Mouse (Mus musculus) cerebral cortex, adult 2 months (tissue): ENCODE data around the gene Vps11.

Experiments used
- WGBS: fragments of 180-500 bp; shearing (Covaris S2); methylation state at CpG from one replicate; pipeline ENCODE4 v1.1.7; 2018; 5-methylcytosine and 5-hydroxymethylcytosine counted together

Vps11 gene

DNA sequence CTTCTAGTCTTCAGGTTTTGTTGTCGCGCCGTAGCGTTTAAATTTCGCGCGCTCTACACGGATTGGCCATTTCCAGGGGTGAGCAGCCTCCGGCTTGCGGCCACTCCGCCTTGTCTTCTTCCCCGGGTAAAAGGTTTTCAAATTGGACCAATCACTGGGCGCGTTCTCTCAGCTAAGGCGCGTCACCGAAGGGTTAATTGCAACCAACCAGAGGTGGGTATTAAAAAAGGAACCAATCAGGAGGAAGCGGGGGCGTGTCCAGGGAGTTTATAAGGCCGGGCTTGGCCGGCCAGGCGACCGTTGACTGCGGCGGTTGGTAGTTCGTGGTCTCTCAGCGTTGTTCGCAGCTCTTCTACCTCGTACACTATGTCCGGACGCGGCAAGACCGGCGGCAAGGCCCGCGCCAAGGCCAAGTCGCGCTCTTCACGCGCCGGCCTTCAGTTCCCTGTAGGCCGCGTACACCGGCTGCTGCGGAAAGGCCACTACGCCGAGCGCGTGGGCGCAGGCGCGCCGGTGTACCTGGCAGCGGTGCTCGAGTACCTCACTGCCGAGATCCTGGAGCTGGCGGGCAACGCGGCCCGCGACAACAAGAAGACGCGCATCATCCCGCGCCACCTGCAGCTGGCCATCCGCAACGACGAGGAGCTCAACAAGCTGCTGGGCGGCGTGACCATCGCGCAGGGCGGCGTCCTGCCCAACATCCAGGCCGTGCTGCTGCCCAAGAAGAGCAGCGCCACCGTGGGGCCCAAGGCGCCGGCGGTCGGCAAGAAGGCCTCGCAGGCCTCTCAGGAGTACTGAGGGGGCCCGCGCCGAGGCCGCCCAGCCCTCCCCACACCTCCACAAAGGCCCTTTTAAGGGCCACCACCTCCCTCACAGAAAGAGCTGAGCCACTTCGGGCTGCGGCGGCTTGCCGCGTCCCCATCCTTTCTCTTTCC lies 26.8 kb downstream of the Vps11 start, which contains the start of gene H2afx:
Gene H2afx (plus strand): TSS at position 299 of the 935 bp plus-strand sequence.
- WGBS = under 1% methylated on average over 88 of the region's 91 CpGs

DNA sequence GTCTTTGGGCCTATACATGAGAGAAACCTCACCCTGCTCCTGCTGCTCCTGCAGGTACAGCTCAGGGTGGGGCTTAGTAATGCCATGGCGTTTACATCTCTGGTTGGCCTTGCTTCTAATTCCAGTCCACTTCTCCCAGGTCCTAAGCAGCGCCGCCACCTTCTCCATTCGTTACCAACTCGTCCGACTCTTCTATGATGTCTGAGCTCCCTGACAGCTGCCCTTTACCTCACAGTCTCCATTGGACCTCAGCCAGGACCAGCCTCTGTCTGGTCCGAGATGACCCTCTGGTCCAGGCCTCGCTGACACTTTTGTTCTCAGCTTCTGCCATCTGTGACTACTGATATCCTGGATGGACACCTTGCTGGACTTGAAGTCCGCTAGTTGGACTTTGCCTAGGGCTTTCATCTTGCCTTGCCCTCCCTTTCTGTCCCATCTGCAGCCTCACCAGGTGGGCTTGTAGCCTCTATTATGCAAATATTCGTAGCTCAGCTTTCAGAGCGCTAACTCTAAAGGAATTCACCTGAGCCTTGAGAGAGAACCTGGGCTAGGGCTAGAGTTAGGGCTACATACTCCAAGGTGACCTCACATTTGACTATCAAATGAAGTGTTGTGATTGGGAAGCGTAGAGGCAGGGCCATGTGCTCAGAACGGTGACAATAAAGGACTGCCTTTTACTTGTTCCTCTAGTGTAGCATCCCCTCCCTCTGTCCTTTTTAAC lies 28.4 kb downstream of the Vps11 start:
- WGBS = 93% methylated on average over 13 of the region's 13 CpGs

DNA sequence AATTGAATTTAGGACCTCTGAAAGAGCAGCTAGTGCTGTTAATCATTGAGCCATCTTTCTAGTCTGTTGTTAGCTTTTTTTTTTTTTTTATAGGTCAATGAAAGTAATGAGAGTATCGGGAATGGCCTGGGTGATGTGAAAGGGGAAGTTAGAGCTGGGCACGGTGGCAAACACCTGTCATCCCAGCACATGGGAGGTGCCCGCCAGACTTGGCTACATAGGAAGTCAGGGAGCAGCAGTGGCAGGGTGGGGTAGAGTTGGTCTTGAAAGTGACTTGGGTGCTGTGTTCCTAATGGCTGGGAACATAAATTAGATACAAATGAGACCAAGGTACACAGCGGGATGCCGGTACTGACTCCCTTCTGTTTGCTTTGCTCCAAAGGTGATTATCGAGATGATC lies 30.7 kb downstream of the Vps11 start:
- 92% methylated on average over 6 of the region's 6 CpGs for WGBS

DNA sequence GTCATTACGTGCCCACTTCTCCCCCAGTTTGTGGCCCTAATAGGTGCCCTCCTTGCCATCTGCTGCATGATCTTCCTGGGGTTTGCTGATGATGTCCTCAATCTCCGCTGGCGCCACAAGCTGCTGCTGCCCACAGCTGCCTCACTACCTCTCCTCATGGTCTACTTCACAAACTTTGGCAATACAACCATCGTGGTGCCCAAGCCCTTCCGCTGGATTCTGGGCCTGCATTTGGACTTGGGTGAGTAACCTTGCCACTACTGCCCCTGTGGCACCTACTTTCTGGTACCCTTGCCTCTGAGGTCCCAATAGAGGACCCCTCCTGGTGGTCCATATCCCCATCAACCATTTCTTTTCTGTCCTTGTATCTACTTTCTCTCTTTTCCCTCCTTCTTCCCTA lies 33.5 kb downstream of the Vps11 start:
- 80% methylated on average over 5 of the region's 5 CpGs for WGBS

DNA sequence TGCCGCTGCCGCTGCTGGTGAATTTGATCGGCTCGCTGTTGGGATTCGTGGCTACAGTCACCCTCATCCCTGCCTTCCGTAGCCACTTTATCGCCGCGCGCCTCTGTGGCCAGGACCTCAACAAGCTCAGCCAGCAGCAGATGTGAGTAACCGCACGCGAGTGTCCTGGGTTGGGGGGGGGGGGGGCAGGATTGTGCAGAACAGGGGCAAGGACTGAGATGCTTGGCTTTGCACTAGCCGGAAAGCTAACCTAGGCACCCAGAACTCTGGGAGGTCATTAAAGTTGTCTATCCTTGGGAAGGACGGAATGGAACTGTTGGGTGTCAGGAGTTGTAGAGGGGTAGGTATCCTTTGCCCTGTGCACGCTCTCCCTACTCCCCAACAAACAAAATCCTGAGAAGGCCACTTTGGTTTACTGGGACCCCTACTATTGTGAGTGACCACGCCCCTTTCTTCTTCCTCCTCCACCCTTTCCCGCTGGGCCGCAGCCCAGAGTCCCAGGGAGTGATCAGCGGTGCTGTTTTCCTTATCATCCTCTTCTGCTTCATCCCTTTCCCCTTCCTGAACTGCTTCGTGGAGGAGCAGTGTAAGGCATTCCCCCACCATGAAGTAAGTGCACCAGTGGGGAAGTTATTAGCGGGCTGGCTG lies 34.3 kb downstream of the Vps11 start:
- WGBS = under 1% methylated on average over 22 of the region's 22 CpGs

DNA sequence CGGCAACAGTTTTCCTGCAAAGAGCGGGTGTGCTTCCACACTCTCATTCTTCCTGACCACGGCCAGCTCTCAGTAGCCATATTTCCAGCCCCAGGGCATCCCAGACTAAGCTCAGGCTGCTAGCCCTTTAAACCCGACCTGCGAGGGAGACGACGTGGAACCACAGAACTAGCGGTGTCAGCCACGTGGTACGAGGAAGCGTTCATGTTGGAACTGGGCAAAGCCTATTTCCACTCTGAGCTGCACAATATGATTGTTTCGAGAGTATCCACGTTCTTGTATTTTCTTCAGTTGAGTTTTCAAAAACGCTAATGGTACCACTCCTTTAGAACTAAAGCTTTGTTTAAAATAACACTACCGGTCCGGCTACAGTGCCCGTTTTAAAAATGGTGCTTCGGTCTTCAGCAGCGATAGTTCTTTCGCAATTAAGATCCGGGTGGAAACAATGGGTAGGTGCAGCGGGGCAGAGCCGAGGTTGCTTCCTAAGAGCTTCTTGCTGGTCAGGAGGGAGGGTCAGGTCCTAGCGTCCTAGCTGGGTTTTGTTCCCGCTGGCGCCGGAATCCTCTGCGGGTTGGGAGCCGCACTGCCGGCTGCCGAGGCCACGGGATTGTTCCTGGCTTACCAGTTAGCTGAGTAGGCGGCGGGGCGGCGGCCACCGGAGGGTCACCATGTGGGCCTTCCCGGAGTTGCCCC lies 35.0 kb downstream of the Vps11 start:
- WGBS = under 1% methylated on average over 38 of the region's 38 CpGs

DNA sequence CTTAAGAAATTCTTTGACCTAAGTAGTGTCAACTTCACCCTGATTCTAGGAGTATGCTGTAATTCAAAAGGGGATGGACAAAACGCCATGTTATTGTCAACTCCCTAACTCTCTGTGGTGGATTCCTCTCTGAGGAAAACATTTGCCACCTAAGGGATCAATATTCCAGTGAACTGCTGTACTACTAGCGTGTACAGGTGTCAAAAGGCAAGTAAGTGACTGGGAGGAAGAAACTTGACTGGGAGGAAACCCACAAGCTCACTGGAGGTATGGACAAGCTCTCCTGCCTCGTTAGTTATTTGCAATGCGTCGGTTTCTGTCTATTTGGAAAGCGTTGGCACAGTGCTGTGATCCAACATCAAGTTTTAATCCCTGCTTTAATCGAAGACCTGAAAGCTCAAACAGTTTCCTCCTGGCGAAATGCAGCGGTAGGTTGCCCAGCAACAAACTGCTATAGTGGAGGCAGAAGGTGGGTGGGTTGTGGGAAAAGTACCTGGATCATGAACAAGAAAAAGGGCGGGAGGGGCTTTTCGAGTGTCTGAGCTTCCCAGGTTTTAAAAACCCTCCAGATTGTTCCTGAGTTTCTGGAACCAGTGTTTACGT lies 35.6 kb downstream of the Vps11 start, which contains the start of gene Dpagt1:
Gene Dpagt1 (plus strand): TSS at position 252 of the 603 bp plus-strand sequence.
- under 1% methylated on average over 12 of the region's 12 CpGs for WGBS

DNA sequence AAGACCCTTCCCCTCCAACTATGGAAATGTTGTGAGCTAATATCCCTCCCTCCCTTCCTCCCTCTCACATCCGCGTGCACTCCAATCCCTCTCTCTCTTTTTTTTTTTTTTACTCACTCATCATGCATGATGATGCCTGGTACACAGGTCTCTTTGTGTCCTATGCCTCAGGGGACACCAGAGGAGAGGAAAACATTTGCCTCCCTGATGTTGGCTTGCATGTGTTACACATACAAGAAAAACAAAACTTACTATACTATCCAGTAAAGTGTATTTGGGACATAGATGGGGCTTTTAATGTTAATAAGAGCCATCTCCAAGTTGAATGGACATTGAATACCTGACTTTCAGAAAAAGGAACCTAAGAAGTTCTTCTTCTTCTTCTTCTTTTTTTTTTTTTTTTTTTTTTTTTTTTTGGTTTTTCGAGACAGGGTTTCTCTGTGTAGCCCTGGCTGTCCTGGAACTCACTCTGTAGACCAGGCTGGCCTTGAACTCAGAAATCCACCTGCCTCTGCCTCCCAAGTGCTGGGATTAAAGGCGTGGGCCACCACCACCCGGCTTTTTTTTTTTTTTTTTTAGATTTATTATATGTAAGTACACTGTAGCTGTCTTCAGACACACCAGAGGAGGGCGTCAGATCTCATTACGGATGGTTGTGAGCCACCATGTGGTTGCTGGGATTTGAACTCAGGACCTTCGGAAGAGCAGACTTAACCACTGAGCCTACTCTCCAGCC lies 36.3 kb downstream of the Vps11 start:
- WGBS = 54% methylated on average over 7 of the region's 8 CpGs

DNA sequence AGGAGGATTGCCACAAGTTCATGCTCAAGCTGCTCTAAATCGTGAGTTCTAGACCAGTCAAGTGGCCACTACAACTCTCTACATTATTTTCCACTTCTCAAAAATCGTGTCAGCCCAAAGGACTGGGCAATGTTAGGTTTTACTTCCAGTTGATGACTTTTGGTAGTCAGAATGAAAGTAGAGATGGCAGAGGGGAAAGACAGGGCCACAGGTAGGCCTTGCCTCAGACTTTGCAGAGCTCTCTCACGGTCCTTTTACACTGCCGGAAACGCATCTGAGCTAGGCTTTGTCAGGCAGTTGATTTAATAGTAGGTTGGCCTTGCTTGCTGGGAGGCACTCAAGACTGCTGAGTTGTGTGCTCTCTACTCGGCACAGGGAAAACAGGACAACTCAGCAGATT lies 37.3 kb downstream of the Vps11 start:
- WGBS = 84% methylated on average over 6 of the region's 6 CpGs

DNA sequence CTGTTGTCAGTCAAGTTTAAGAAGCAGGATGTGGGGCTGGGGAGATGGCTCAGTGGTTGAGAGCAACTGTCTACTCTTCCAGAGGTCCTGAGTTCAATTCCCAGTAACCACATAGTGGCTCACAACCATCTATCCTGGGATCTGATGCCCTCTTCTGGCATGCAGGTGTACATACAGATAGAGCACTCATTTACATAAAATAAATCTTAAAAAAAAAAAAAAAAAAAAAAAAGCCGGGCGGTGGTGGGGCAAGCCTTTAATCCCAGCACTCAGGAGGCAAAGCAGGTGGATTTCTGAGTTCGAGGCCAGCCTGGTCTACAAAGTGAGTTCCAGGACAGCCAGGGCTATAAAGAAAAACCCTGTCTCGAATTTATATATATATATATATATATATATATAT lies 37.8 kb downstream of the Vps11 start:
- 69% methylated on average over 4 of the region's 4 CpGs for WGBS

DNA sequence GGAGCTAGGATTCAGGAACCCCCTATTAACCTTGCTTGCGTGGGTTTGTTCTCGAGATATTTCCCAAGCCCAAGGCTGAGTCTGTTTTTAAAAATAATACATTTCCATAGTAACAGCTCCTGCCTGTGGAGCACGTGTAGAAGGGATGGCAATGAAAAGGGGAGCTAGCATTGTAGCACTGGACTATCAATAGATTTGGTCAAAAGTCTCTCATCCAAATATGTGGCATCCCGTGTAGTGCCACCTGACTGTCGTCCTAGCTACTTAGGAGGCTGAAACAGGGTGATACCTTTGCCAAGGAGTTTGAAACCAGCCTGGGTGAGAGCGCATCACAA lies 40.7 kb downstream of the Vps11 start:
- 4% methylated on average over 6 of the region's 6 CpGs for WGBS

DNA sequence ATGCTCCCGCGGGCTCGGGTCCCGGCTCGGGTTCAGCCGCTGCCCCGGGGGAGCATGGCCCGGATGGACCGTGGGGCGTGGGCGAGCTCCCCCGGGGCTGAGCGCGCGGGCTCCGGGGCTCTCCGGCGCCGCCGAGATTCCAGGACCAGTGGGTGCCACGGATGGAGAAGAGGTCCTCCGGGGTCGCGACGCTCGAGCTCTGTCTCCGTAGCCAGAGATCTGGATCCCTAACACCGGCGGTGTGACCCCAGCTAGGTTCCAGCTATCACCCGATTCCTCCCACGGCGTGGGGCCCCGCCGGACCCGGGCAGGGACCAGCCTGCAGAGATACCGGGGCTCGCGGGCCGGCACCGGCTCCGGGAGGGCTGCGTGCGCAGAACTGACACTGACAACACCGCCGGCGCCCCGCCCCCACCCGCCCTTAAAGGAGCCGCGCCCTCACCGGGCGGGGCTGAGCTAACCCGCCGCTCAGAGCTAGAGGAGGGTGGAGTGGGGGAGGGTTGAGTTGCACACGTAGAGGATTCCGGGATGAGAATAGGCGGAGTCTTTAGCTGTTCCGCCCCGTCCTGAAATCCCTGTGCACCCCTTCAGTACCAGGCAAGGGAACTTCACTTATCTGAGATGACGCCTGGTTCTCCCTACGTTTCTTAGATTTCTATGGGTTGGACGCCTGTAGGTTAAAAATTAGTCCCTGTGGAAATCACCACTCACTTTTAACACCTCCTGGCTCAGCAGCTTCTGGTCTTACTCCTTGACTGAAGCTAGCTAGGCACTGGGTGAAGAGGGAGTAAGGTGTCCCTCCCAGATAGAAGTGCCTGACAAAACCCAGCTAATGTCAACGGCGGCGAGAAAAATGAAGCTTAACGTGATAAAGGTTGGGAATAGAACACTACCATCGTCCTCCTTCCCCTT lies 41.3 kb downstream of the Vps11 start, which contains the start of gene C2cd2l:
Gene C2cd2l (minus strand): TSS at position 399 of the 912 bp plus-strand sequence.
- WGBS = under 1% methylated on average over 67 of the region's 67 CpGs

DNA sequence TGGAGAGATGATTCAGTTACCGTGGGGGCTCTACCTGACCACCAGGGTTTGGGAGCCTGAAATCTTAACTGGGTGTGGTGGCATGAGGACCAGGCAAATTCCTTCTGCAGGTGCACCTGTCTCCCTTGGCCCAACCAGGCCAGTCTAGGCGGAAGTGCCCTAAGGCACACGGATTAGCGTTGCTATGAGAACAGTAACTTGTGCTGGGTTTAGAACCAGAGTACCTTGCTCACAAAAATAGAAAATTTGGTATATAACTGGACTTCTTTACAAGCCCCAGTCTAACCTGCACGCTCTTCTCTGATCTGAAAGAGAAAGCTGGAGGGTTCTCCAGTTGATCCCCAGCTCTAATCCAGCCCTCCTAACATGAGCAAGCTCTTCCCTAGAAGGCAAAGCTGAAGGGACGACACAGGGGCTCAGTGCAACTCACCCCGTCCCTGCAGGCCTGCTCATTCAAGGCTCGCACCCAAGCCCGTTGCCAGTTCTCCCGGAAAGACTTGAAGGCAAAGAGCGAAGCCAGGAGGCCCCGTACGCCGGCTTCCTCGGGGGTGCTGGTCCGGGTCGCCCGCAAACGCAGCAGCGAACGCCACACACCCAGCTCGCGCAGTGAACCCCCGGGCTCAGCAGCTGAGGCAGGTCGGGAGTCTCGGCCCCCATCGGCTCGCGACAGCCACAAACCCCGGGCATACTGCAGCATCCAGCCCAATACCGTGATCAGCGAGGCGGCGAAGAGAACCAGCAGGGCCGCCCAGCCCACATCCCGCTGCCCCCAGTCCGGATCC lies 42.2 kb downstream of the Vps11 start:
- WGBS = 2% methylated on average over 37 of the region's 37 CpGs

DNA sequence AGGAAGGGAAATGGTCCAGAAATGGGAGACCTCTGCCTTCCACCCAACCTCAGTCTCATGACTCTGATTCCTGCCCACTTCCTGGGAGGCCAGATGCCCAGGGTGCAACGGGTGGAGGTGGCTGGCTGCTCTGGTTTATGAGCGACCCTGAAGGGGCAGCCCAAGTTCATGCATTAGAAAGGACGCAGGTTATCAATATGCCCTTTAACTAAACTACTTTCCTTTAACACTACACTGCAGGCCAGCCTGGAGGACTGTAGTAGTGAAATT lies 42.7 kb downstream of the Vps11 start:
- WGBS = 18% methylated on average over 3 of the region's 3 CpGs

DNA sequence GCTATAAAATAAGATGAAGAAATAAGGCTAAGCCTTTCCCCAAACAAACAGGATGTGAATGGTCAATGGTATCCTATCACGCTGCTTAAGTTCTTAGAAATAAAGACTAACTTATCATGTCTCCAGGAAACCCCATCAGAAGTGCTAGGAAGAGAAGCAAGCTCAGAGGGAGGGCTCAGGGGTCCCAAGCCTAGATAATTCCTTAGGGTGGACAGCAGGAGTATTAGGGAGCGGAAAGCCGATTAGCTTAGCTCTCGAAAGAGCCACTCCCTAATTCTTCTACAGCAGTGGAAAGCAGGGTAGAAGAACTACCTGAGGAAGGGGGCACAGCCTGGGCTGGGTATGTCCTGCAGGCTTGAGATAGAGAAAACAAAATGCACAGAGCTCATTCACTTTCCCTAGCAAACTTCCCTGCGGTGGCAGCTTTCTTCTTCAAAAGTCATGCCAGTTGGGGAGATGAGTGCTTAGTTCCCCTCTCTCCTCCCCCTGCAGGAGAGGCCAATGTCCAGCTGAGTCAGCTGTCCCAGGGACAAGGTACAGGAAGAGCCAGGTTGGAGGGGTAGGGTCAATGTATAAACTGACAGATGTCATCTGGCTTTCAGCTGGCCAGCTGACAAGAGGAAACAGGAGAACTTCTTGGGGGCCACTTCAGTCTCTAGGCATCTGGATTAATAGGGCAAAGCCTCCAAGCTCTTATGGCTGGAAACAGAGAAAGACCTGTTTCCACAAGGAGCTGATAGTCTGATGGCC lies 43.2 kb downstream of the Vps11 start:
- 40% methylated on average over 5 of the region's 5 CpGs for WGBS

DNA sequence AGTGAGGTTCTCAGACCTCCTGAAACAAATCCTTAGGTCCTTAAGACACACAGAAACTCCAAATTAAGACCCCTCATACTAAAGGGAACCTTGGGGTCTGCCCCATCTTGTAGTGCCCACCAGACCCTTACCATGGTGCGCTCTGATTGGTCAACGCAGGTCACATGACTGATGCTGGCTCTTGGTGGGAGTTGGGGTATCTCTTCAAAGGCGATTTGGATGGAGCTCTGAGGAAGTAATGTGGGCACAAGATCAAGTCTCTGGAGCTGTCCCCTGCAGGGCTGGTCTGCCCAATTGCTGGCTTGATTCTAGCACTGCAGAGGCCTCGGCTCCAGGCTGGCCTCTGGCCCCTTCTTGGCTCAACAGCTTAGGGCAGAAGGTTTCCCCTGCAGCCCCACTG lies 44.0 kb downstream of the Vps11 start:
- WGBS = 62% methylated on average over 4 of the region's 4 CpGs

DNA sequence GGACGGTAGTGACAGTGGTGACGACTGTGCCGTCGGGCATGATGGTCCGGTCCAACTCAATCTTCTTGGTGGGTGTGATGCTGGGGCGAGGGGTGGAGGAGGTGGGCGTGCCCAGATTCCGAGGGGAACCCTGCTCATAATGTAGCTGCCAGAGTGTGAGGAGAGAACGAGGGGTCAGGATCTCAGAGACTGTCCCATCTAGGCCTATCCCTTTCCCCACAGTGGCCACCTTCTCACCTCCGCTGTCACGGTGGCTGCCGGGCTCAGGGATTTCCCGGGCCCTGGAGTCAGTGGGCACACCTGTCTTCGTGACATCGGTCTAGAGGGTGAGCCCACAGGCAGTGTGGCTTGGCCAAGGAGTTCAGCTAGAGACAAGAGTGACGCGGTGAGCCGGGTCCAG lies 46.6 kb downstream of the Vps11 start:
- 82% methylated on average over 18 of the region's 18 CpGs for WGBS

DNA sequence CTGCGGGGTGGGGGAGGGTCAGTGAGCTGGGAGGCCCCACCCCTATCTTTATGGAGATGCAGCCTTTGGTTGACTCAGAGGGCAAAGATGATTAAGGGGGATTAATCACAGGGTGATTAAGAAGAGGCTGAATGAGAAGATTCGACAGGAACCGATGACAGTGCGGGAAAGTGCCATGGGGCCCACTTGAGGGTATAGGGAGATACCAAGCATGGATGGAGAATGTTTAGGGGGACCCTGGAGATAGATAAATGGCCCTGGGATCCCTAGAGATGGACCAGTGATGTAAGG lies 47.3 kb downstream of the Vps11 start:
- 61% methylated on average over 4 of the region's 4 CpGs for WGBS
